8 mouse cellular contexts compared by ENCODE assay signal in the genomic region with DNA sequence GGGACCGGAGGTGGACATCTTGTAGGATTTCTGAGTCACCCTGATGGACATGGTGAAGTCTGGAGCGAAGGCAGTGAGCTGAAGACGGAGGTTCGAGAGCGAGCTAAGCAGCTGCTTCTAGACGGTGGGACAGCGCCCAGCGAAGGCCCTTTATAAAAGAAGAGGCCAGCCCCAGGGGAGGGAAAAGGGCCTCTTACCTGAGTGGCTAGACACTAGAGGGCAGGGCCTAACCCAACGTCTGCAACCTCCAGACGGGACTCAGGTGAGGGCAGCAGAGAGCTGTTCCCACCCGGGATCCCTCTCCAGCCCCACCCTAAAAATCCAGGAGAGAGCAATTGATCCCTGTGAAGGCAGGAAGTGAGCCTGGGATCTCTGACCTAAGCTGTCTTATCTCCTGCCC. TPM values are rescaled to one million over a fixed set of nuclear protein-coding genes. Genes with fewer than 3 reads are reported as not detected.
DNase-seq lines count a peak whose midpoint lies in the region; ATAC-seq lines count a peak whose summit lies in the region.

A gene (minus strand): TSS at position 294 of the 400 bp plus-strand sequence.

- peaks cover 1% of the 10 kb centered on the region; the same call in 1 of the 2 replicates for H3K36me3 ChIP-seq in erythroblast, embryonic 14.5 days (ENCODE audit: control insufficient read depth)
- H3K36me3 ChIP-seq in forebrain, embryonic 16.5 days (ENCODE audit: control insufficient read depth, insufficient read depth) = no peaks in the 10 kb centered on the region
- H3K36me3 ChIP-seq in midbrain, embryonic 12.5 days = no peaks in the 10 kb centered on the region

- no peak within 1 kb of the TSS for H3K27ac ChIP-seq in forebrain, embryonic 16.5 days (ENCODE audit: low read length)
- no peak within 1 kb of the TSS for H3K27ac ChIP-seq in midbrain, embryonic 12.5 days (replicated peaks)

- peak within 1 kb of the TSS; percentile 47 for H3K4me3 ChIP-seq in erythroblast, embryonic 14.5 days (replicated peaks)
- no peak within 1 kb of the TSS for H3K4me3 ChIP-seq in forebrain, embryonic 16.5 days (replicated peaks; ENCODE audit: low read length)
- H3K4me3 ChIP-seq in midbrain, embryonic 12.5 days = peak within 1 kb of the TSS; percentile 33

- DNase-seq in large intestine, adult 2 months (ENCODE audit: low read depth, low spot score) = no peak
- no peak for DNase-seq in left cerebral cortex, adult 18-20 months (ENCODE audit: low spot score in 2 of 2)
- DNase-seq in c-Kit-positive CD71-positive TER-119-positive erythroid progenitor cells, embryonic 14.5 days (ENCODE audit: low spot score) = no peak
- DNase-seq in layer of hippocampus, postnatal 10 days (ENCODE audit: low spot score in 2 of 2) = no peak

- H3K27me3 ChIP-seq in erythroblast, embryonic 14.5 days (ENCODE audit: control insufficient read depth) = peaks cover 59% of the 10 kb centered on the region
- H3K27me3 ChIP-seq in forebrain, embryonic 16.5 days (replicated peaks; ENCODE audit: control insufficient read depth, insufficient read depth, low read length) = peaks cover 29% of the 10 kb centered on the region
- peaks cover 78% of the 10 kb centered on the region for H3K27me3 ChIP-seq in midbrain, embryonic 12.5 days

- no peaks in the 10 kb centered on the region for H3K9me3 ChIP-seq in erythroblast, embryonic 14.5 days (ENCODE audit: control insufficient read depth, low read length)
- H3K9me3 ChIP-seq in forebrain, embryonic 16.5 days (ENCODE audit: control insufficient read depth, low read length) = no peaks in the 10 kb centered on the region
- H3K9me3 ChIP-seq in midbrain, embryonic 12.5 days = no peaks in the 10 kb centered on the region

- ATAC-seq in erythroblast, adult 5-6 weeks (replicated peaks; ENCODE audit: low FRiP score, poor library complexity, severe bottlenecking) = no peak
- ATAC-seq in forebrain, embryonic 16.5 days = no peak
- ATAC-seq in midbrain, embryonic 12.5 days (ENCODE audit: low FRiP score, low read depth) = no peak

- H3K4me2 ChIP-seq in forebrain, embryonic 16.5 days (ENCODE audit: low read length) = peak within 1 kb of the TSS; percentile 42
- peak within 1 kb of the TSS; percentile 53 for H3K4me2 ChIP-seq in midbrain, embryonic 12.5 days (replicated peaks)

- no peak within 1 kb of the TSS for H3K9ac ChIP-seq in forebrain, embryonic 16.5 days (replicated peaks; ENCODE audit: low read depth, low read length)
- H3K9ac ChIP-seq in midbrain, embryonic 12.5 days (replicated peaks) = no peak within 1 kb of the TSS

- H3K4me1 ChIP-seq in erythroblast, embryonic 14.5 days (ENCODE audit: control insufficient read depth) = peaks cover 6% of the 10 kb centered on the region
- peaks cover 6% of the 10 kb centered on the region for H3K4me1 ChIP-seq in forebrain, embryonic 16.5 days (replicated peaks; ENCODE audit: control insufficient read depth, insufficient read depth, low read length)
- peaks cover 26% of the 10 kb centered on the region for H3K4me1 ChIP-seq in midbrain, embryonic 12.5 days

- WGBS in forebrain, embryonic 16.5 days = 22% methylated on average over 11 of the region's 11 CpGs
- WGBS in large intestine, adult 2 months = 33% methylated on average over 11 of the region's 11 CpGs
- WGBS in midbrain, embryonic 12.5 days = 15% methylated on average over 11 of the region's 11 CpGs

RNA-seq across cellular contexts. Expression of the gene that starts here (rescaled TPM):
- 0.06 and 0.07 TPM in 2 replicates for polyA plus RNA-seq in erythroblast, embryonic 14.5 days (2012)
- not detected in 2 replicates for total RNA-seq in erythroblast, adult 5-6 weeks (2015; ENCODE audit: low replicate concordance)
- not detected in 2 replicates for total RNA-seq in erythroblast, adult 5-6 weeks (2017; ENCODE audit: low replicate concordance)
- 2.4 and 3.7 TPM in 2 replicates for polyA plus RNA-seq in forebrain, embryonic 16.5 days (2015; fragmentation: Nextera tagmentation; extraction: Ambion mirVana)
- polyA plus RNA-seq in large intestine, adult 2 months (2012; rRNA removed) = 2,897 and 3,506 TPM in 2 replicates
- 6.2 and 8.4 TPM in 2 replicates for polyA plus RNA-seq in midbrain, embryonic 12.5 days (2016; fragmentation: Nextera tagmentation; extraction: Ambion mirVana)
- not detected for total RNA-seq in left cerebral cortex, adult 18-20 months (2021)
- under 1 TPM in 1 of 2 experiments, not detected in 1; 0.71 TPM for total RNA-seq in layer of hippocampus, postnatal 10 days (2021)

Comparison
In these comparisons a context has a peak if more than half of its experiments do, and no peak if none do; other contexts are left out.
1. RNA of the gene that starts here (polyA plus RNA-seq): 2,897 to 3,506 TPM in large intestine, adult 2 months; 6.2 to 8.4 TPM in midbrain, embryonic 12.5 days, 2.4 to 3.7 TPM in forebrain, embryonic 16.5 days and 0.06 to 0.07 TPM in erythroblast, embryonic 14.5 days; every median in the first group is over 100 times any median in the second.